Mouse (Mus musculus): Measurements from ENCODE around the gene Fam83c. TPM values are rescaled to one million over a fixed set of nuclear protein-coding genes. Genes with fewer than 3 reads are reported as not detected.

Fam83c gene
- polyA plus RNA-seq, 1 experiment from 2014 or later: 0.07 TPM

- Histone ChIP-seq H3K4me1 (ENCODE audit: control insufficient read depth, insufficient read depth, low read length) (no peaks in the 10 kb centered on the region), H3K27me3 (ENCODE audit: control insufficient read depth, insufficient read depth, low read length) (no peaks in the 10 kb centered on the region), H3K36me3 (ENCODE audit: control insufficient read depth, insufficient read depth) (peaks cover 10% of the 10 kb centered on the region), H3K9me3 (replicated peaks; ENCODE audit: control insufficient read depth, low read length) (no peaks in the 10 kb centered on the region), H3K4me3 (ENCODE audit: low read length) (no peak overlapping the region), H3K9ac (ENCODE audit: low read length) (no peak overlapping the region), H3K4me2 (ENCODE audit: low read depth, low read length) (no peak overlapping the region), H3K27ac (ENCODE audit: low read length) (no peak overlapping the region)
- 86% methylated on average over 13 of the region's 13 CpGs for WGBS
- ATAC-seq (replicated peaks; ENCODE audit: extremely low read depth, insufficient read depth, low FRiP score): no peak
These were observed 28.1 kb upstream of the Fam83c start for GRCm38 (mm10) chr2:155862573-155863300.

DNA sequence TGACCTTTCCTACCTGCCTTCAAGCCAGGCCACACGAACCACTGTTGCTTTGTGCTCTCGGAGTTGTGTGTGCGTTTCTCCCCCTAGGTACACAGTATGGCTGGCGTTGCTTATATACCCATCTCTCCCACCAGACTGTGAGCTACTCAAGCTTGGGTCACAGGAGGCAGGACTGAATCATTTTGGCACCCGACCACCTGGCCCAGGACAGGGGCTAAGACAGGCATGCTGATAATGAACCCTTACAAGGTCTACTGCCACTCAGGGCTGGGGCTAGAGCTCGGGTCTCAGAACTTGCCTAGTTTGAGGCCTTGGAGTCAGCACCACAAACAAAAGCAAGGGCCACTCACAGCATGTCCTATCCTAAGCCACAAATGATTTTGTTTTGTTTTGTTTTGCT, 26.9 kb upstream of the Fam83c start:
- WGBS: 91% methylated on average over 6 of the region's 6 CpGs
- Histone ChIP-seq H3K4me2 (ENCODE audit: low read depth, low read length) (no peak overlapping the region), H3K9ac (ENCODE audit: low read length) (no peak overlapping the region), H3K27me3 (ENCODE audit: control insufficient read depth, insufficient read depth, low read length) (no peaks in the 10 kb centered on the region), H3K4me1 (ENCODE audit: control insufficient read depth, insufficient read depth, low read length) (no peaks in the 10 kb centered on the region), H3K9me3 (replicated peaks; ENCODE audit: control insufficient read depth, low read length) (no peaks in the 10 kb centered on the region), H3K4me3 (ENCODE audit: low read length) (no peak overlapping the region), H3K36me3 (ENCODE audit: control insufficient read depth, insufficient read depth) (peaks cover 4% of the 10 kb centered on the region), H3K27ac (ENCODE audit: low read length) (no peak overlapping the region)
- no peak for ATAC-seq (replicated peaks; ENCODE audit: extremely low read depth, insufficient read depth, low FRiP score)

- WGBS: 85% methylated on average over 7 of the region's 7 CpGs
- Histone ChIP-seq H3K4me3 (ENCODE audit: low read length) (no peak overlapping the region), H3K27me3 (ENCODE audit: control insufficient read depth, insufficient read depth, low read length) (no peaks in the 10 kb centered on the region), H3K36me3 (ENCODE audit: control insufficient read depth, insufficient read depth) (peaks cover 4% of the 10 kb centered on the region; the same call in 1 of the 2 replicates), H3K27ac (ENCODE audit: low read length) (no peak overlapping the region), H3K9ac (ENCODE audit: low read length) (no peak overlapping the region), H3K4me1 (ENCODE audit: control insufficient read depth, insufficient read depth, low read length) (no peaks in the 10 kb centered on the region), H3K4me2 (ENCODE audit: low read depth, low read length) (no peak overlapping the region), H3K9me3 (replicated peaks; ENCODE audit: control insufficient read depth, low read length) (no peaks in the 10 kb centered on the region)
- no peak for ATAC-seq (replicated peaks; ENCODE audit: extremely low read depth, insufficient read depth, low FRiP score)
These were observed 25.4 kb upstream of the Fam83c start for GRCm38 (mm10) chr2:155860102-155860501.

DNA sequence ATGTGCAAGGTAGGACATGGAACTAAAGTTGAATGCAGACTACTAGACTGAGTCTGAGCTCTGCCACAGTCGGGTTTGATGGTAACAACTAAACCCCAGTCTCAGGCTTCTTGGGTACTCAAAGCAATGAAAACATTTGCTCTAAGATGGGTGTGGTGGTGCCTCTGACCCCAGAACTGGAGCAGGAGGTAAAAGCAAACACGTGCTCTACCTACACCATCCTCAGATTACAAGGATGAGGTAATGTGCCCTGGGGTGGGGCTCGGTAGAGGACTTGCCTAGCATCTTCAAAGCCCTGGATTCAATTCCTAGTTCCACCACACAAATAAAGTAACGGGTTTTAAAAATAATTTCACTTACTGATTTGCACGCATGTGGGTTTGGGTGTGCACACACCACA, 17.9 kb upstream of the Fam83c start:
- Histone ChIP-seq H3K27ac (ENCODE audit: low read length) (no peak overlapping the region), H3K27me3 (ENCODE audit: control insufficient read depth, insufficient read depth, low read length) (no peaks in the 10 kb centered on the region), H3K4me2 (ENCODE audit: low read depth, low read length) (no peak overlapping the region), H3K9me3 (replicated peaks; ENCODE audit: control insufficient read depth, low read length) (no peaks in the 10 kb centered on the region), H3K9ac (ENCODE audit: low read length) (no peak overlapping the region), H3K4me3 (ENCODE audit: low read length) (no peak overlapping the region), H3K36me3 (ENCODE audit: control insufficient read depth, insufficient read depth) (peaks cover 30% of the 10 kb centered on the region), H3K4me1 (ENCODE audit: control insufficient read depth, insufficient read depth, low read length) (no peaks in the 10 kb centered on the region)
- no peak for ATAC-seq (replicated peaks; ENCODE audit: extremely low read depth, insufficient read depth, low FRiP score)
- WGBS: 87% methylated on average over 5 of the region's 5 CpGs

DNA sequence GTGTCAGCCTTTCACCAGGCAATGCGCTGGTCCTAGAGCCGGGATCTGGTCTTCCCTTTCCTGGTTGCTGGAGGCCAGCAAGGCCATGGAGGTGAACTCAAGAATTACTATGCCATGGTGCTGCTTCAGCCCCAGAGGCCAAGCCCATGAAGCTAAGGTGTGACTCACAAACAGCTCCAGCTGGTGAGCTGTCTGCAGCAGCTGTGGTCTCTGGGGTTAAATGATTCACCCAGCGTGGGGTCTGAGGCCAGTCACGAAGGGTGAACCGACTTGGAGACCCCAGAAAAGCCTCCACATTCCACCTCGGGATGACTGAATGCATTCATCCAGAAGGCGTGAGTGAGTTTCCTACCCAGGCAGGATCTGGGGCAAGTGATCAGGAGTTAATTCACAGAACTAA, 15.5 kb upstream of the Fam83c start:
- Histone ChIP-seq H3K36me3 (ENCODE audit: control insufficient read depth, insufficient read depth) (peaks cover 31% of the 10 kb centered on the region), H3K4me3 (ENCODE audit: low read length) (no peak overlapping the region), H3K9me3 (replicated peaks; ENCODE audit: control insufficient read depth, low read length) (no peaks in the 10 kb centered on the region), H3K4me1 (ENCODE audit: control insufficient read depth, insufficient read depth, low read length) (no peaks in the 10 kb centered on the region), H3K4me2 (ENCODE audit: low read depth, low read length) (no peak overlapping the region), H3K9ac (ENCODE audit: low read length) (no peak overlapping the region), H3K27me3 (ENCODE audit: control insufficient read depth, insufficient read depth, low read length) (no peaks in the 10 kb centered on the region), H3K27ac (ENCODE audit: low read length) (no peak overlapping the region)
- ATAC-seq (replicated peaks; ENCODE audit: extremely low read depth, insufficient read depth, low FRiP score): no peak
- WGBS: 88% methylated on average over 7 of the region's 7 CpGs

GRCm38 (mm10) chr2:155849464-155849863, 14.8 kb upstream of the Fam83c start:
- WGBS: 64% methylated on average over 7 of the region's 7 CpGs
- Histone ChIP-seq H3K27me3 (ENCODE audit: control insufficient read depth, insufficient read depth, low read length) (no peaks in the 10 kb centered on the region), H3K4me1 (ENCODE audit: control insufficient read depth, insufficient read depth, low read length) (no peaks in the 10 kb centered on the region), H3K27ac (ENCODE audit: low read length) (no peak overlapping the region), H3K36me3 (ENCODE audit: control insufficient read depth, insufficient read depth) (peaks cover 34% of the 10 kb centered on the region), H3K4me2 (ENCODE audit: low read depth, low read length) (no peak overlapping the region), H3K9ac (ENCODE audit: low read length) (no peak overlapping the region), H3K9me3 (replicated peaks; ENCODE audit: control insufficient read depth, low read length) (no peaks in the 10 kb centered on the region), H3K4me3 (ENCODE audit: low read length) (no peak overlapping the region)
- ATAC-seq (replicated peaks; ENCODE audit: extremely low read depth, insufficient read depth, low FRiP score): no peak

- ATAC-seq (replicated peaks; ENCODE audit: extremely low read depth, insufficient read depth, low FRiP score): no peak
- 33% methylated on average over 6 of the region's 6 CpGs for WGBS
- no peaks in the 10 kb centered on the region for H3K4me1 ChIP-seq (ENCODE audit: control insufficient read depth, insufficient read depth, low read length)
These were observed 13.6 kb upstream of the Fam83c start for GRCm38 (mm10) chr2:155848291-155848690.

GRCm38 (mm10) chr2:155846930-155847329, 12.3 kb upstream of the Fam83c start:
- Histone ChIP-seq H3K9me3 (replicated peaks; ENCODE audit: control insufficient read depth, low read length) (no peaks in the 10 kb centered on the region), H3K27ac (ENCODE audit: low read length) (no peak overlapping the region), H3K4me3 (ENCODE audit: low read length) (no peak overlapping the region), H3K27me3 (ENCODE audit: control insufficient read depth, insufficient read depth, low read length) (no peaks in the 10 kb centered on the region), H3K9ac (ENCODE audit: low read length) (no peak overlapping the region), H3K4me1 (ENCODE audit: control insufficient read depth, insufficient read depth, low read length) (no peaks in the 10 kb centered on the region), H3K4me2 (ENCODE audit: low read depth, low read length) (no peak overlapping the region), H3K36me3 (ENCODE audit: control insufficient read depth, insufficient read depth) (peaks cover 23% of the 10 kb centered on the region)
- no peak for ATAC-seq (replicated peaks; ENCODE audit: extremely low read depth, insufficient read depth, low FRiP score)
- WGBS: 86% methylated on average over 8 of the region's 8 CpGs

More at GRCm38 (mm10) chr2:155848291-155848690, 13.6 kb upstream of the Fam83c start:
- Histone ChIP-seq H3K4me3 (ENCODE audit: low read length) (no peak overlapping the region), H3K27ac (ENCODE audit: low read length) (no peak overlapping the region), H3K9ac (ENCODE audit: low read length) (no peak overlapping the region), H3K4me2 (ENCODE audit: low read depth, low read length) (no peak overlapping the region), H3K36me3 (ENCODE audit: control insufficient read depth, insufficient read depth) (peaks cover 32% of the 10 kb centered on the region), H3K9me3 (replicated peaks; ENCODE audit: control insufficient read depth, low read length) (no peaks in the 10 kb centered on the region), H3K27me3 (ENCODE audit: control insufficient read depth, insufficient read depth, low read length) (no peaks in the 10 kb centered on the region)

DNA sequence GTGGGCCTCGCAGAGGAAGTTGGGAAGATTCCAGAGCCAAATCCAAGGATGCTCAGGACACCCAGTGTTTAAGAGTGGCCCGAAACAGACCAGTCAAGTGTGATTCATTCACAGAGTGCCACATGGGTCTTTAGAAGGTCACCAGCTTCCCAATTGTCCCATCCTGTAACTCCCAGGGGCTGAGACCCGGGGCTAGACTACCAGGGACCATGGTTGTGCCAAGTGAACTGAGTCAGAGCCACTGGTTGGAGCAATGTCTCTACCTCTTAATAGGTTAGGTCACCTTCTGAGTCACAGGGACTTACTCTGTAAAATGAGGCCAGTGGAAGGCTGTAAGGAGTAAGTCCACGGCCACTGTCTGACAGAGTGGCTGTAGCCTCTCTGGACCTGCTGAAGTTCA, 4.3 kb upstream of the Fam83c start:
- H3K4me3 ChIP-seq (ENCODE audit: low read length): no peak overlapping the region
- no peaks in the 10 kb centered on the region for H3K9me3 ChIP-seq (replicated peaks; ENCODE audit: control insufficient read depth, low read length)
- no peak overlapping the region for H3K27ac ChIP-seq (ENCODE audit: low read length)
- WGBS: 79% methylated on average over 4 of the region's 4 CpGs
- H3K4me1 ChIP-seq (ENCODE audit: control insufficient read depth, insufficient read depth, low read length): no peaks in the 10 kb centered on the region
- H3K27me3 ChIP-seq (ENCODE audit: control insufficient read depth, insufficient read depth, low read length): no peaks in the 10 kb centered on the region
- no peak overlapping the region for H3K4me2 ChIP-seq (ENCODE audit: low read depth, low read length)
- ATAC-seq (replicated peaks; ENCODE audit: extremely low read depth, insufficient read depth, low FRiP score): no peak
- no peak overlapping the region for H3K9ac ChIP-seq (ENCODE audit: low read length)
- no peaks in the 10 kb centered on the region for H3K36me3 ChIP-seq (ENCODE audit: control insufficient read depth, insufficient read depth)
